Mouse (Mus musculus): ENCODE measurements around the gene Sh3bgrl3.

Gene Sh3bgrl3

GRCm38 (mm10) chr4:134081730-134082386 is 46.7 kb downstream of the Sh3bgrl3 start:
- in situ Hi-C loops (cut with MboI, MseI): no loop called here

- in situ Hi-C loops (cut with MboI, MseI): no loop called here
These were observed 47.9 kb downstream of the Sh3bgrl3 start for GRCm38 (mm10) chr4:134080674-134081073.

- in situ Hi-C loops (cut with MboI, MseI): loop anchor here (10.0 kb wide), 1 partner anchor 1584 kb away; no protein-coding TSS in a partner anchor
These were observed 49.9 kb downstream of the Sh3bgrl3 start for GRCm38 (mm10) chr4:134078694-134079093.

All from T-helper 1 cell (primary cell).